Mouse (Mus musculus) CD4-positive naive resting alpha-beta T cell, adult 76 days (primary cell): Measurements from ENCODE around the gene Smtnl2. TPM values are rescaled to one million over a fixed set of nuclear protein-coding genes. Genes with fewer than 3 reads are reported as not detected.

Experiments used
- total RNA-seq: library from RNA; stranded (reverse); gene quantifications from one replicate; pipeline ENCODE4 v1.2.4, GENCODE M21; 2023

Smtnl2 gene
- total RNA-seq: not detected

DNA sequence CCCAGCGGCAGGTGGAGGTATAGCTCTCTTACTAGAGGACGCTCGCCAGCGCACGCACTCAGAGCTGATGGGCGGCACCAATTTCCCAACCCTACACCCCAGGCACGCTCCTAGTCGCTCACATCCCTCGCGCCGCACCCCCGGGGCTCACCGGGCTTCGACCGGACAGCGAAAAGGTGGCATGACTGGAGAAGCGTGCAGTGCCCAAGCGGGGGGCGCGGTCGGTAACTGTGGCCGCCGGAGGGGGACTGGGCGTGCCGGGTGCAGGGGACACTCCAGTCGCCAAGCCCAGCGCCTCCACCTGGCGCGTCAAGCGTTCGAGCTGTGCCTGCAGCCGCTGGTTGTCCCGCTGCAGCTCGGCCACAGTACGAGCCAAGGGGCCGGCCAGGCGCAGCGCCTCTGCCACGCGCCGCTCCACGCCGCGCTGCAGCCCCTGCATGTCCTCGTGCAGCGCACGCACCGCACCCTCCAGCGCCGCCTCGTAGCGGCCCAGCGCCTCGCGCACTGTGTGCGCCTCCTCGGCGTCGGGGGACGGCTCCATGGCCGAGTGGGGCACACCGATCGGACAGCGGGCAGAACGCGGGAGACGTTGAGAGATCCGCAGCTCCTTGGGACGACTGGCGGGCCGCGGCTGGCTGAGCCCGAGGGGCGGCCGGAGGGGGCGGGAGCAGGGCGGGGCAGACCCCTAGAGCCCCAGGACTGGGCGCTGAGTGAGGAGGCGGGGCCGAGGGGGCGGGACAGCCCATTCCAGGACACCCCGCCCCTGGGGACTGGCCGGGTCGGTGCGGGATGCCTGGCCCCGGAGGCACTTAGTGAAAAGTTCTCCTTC, at the start of gene Smtnl2:
TSS of gene Smtnl2 (minus strand) at position 621 of the 829 bp plus-strand sequence.

DNA sequence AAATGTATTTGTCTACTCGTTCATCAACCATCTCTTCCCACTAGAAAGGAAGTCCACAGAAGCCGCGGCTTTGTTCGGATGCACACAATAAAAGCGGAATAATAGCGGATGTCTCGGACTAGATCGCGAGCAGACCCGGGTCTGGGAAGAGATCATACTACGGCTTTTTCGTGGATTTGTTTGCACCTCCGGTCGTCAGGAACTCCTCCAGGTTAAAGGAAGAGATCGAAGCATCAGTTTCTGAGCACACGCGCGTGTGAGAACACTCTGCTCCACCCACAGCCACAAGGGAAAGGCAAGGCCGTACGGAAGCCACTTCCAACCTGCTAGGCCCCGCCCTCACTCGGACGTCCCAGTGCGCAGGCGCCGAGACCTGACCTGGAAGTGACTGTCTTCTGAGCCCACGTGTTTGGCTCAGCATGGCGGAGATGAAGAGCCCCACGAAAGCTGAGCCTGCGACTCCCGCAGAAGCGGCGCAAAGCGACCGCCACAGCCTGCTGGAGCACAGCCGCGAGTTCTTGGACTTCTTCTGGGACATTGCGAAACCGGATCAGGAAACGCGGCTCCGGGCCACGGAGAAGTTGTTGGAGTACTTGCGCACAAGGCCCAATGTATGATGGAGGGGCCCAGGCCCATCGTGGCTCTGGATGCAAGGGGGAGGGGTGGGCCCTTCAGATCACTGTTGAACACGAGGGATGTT, 29.6 kb upstream of the Smtnl2 start, which contains the start of gene Mybbp1a:
TSS of gene Mybbp1a (plus strand) at position 391 of the 700 bp plus-strand sequence.

DNA sequence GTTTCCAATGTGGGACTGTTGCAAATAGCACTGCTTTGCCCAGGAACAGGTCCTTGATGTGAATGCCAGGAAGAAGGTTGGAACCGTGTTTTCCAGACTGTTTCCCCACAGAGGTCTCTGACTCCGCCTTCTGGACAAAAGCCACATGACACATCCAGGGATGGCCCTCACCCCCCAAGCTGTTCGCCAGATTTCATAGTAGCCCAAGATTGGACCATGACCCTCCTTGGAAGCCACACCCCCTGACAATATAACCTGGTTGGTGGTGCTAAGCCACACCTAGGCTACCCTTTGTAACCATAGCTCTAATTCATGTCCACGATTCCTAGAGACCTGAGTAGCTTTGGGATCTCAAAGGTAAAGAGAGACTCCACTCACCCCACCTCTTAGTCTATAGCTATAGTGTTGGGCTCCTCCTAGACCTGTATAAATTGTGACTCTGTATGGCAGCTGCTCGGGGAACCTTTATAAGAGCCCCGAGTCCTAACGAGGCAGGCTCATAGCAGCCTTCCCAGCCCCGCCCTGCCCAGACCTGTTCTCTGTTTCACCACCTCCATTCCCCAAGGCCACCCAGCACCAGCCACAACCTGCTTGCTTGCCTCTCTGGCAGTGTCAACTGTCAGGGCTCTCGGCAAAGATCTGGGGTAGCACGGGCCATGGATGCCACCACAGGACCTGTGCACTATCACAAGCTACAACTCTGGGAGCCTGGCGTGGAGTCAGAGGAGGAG, 23.6 kb upstream of the Smtnl2 start, which contains the start of gene Ggt6:
TSS of gene Ggt6 (plus strand) at position 564 of the 731 bp plus-strand sequence.

DNA sequence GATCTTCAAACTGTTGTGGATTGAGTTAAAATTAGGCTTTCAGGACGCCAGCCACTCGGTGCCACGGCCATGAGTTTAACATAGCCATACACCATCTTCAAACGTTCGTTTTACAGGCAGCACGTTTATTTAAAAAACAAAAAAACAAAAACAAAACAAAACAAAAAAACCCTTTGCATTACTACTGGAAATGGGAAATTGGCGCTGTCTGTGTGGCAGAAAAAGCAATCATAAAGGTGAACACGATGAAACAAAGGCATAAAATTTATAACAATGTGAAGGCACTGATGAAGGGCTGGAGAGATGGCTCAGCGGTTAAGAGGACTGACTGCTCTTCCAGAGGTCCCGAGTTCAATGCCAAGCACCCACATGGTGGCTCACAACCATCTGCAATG, 49.2 kb downstream of the Smtnl2 start, which contains the start of gene Tekt1:
TSS of gene Tekt1 (minus strand) at position 96 of the 395 bp plus-strand sequence.

Other genes with a start within 250 kb of the Smtnl2 start
- 0.70 TPM for gene Gm43951, start 204.9 kb downstream of the Smtnl2 start, total RNA-seq
- gene 4933427D14Rik, start 204.3 kb downstream of the Smtnl2 start, total RNA-seq: 11.8 TPM
- gene Txndc17, start 204.2 kb downstream of the Smtnl2 start, total RNA-seq: 23.4 TPM
- 19.5 TPM for gene Med31, start 196.1 kb downstream of the Smtnl2 start, total RNA-seq
- not detected for gene Slc13a5, start 144.5 kb downstream of the Smtnl2 start, total RNA-seq
- 31.4 TPM for gene Xaf1, start 110.1 kb downstream of the Smtnl2 start, total RNA-seq
- gene Fbxo39, start 97.3 kb downstream of the Smtnl2 start, total RNA-seq: not detected
- gene Tekt1, start 49.3 kb downstream of the Smtnl2 start, total RNA-seq: not detected
- gene Ggt6, start 23.8 kb upstream of the Smtnl2 start, total RNA-seq: not detected
- gene Mybbp1a, start 29.6 kb upstream of the Smtnl2 start, total RNA-seq: 161 TPM
- 1.9 TPM for gene Spns2, start 78.2 kb upstream of the Smtnl2 start, total RNA-seq
- gene Spns3, start 138.8 kb upstream of the Smtnl2 start, total RNA-seq: 1.1 TPM
- gene Ube2g1, start 195.6 kb upstream of the Smtnl2 start, total RNA-seq: 35.7 TPM